Mouse (Mus musculus): ENCODE results near the gene Dtnb. TPM values are rescaled to one million over a fixed set of nuclear protein-coding genes. Genes with fewer than 3 reads are reported as not detected.
"Not testable (repeated sequence)": the region's sequence is repeated elsewhere in the genome, so short reads cannot be mapped to it uniquely, and the experiment has no call there.

Gene Dtnb
- polyA plus RNA-seq, 1 experiment from 2014 or later = 44.8 TPM

- Histone ChIP-seq H3K4me3 (no peak overlapping the region), H3K27me3 (no peaks in the 10 kb centered on the region), H3K9me3 (0 out of 2 replicates have a peak, but pooled peaks cover 3% of the 10 kb centered on the region), H3K4me1 (replicated peaks) (0 out of 2 replicates have a peak, but pooled peaks cover 5% of the 10 kb centered on the region), H3K9ac (no peak overlapping the region), H3K4me2 (no peak overlapping the region), H3K27ac (replicated peaks) (no peak overlapping the region), H3K36me3 (0 out of 2 replicates have a peak, but pooled peaks cover 13% of the 10 kb centered on the region)
- ATAC-seq (ENCODE audit: low read depth) = no peak
- WGBS = 79% methylated on average over 4 of the region's 4 CpGs
Observed at GRCm38 (mm10) chr12:3671117-3671516, 98.9 kb downstream of the Dtnb start.

GRCm38 (mm10) chr12:3672786-3673185 lies 100.6 kb downstream of the Dtnb start:
- no peaks in the 10 kb centered on the region for H3K27me3 ChIP-seq
- no peak for ATAC-seq (ENCODE audit: low read depth)
- no peak overlapping the region for H3K4me3 ChIP-seq
- WGBS = 92% methylated on average over 9 of the region's 9 CpGs
- H3K36me3 ChIP-seq = 0 out of 2 replicates have a peak, but pooled peaks cover 13% of the 10 kb centered on the region
- H3K4me1 ChIP-seq (replicated peaks) = 0 out of 2 replicates have a peak, but pooled peaks cover 5% of the 10 kb centered on the region
- no peak overlapping the region for H3K4me2 ChIP-seq
- no peak overlapping the region for H3K9ac ChIP-seq
- H3K9me3 ChIP-seq = 0 out of 2 replicates have a peak, but pooled peaks cover 3% of the 10 kb centered on the region
- H3K27ac ChIP-seq (replicated peaks) = no peak overlapping the region

DNA sequence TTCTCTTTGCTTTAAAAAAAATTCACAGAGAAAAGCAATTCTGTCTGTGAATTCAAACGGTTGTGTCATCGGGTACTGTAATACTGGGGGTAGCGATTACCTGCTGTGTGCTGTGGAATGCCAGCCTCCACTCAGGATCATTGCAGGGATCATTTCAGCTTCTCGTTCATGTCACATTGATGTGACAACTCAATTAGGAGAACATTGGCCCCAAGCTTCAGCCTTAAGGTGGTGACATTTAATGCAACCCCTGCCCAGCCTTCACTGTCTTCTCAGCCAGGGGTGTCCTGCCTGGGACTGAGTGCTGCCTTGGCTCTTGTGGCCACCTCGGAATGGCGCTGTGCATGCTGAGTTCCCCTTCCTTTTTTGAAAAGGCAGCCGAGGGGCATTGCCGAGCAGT lies 101.7 kb downstream of the Dtnb start:
- Histone ChIP-seq H3K27ac (replicated peaks) (no peak overlapping the region), H3K27me3 (no peaks in the 10 kb centered on the region), H3K36me3 (0 out of 2 replicates have a peak, but pooled peaks cover 8% of the 10 kb centered on the region), H3K9me3 (0 out of 2 replicates have a peak, but pooled peaks cover 3% of the 10 kb centered on the region), H3K9ac (no peak overlapping the region), H3K4me3 (no peak overlapping the region), H3K4me2 (no peak overlapping the region), H3K4me1 (replicated peaks) (0 out of 2 replicates have a peak, but pooled peaks cover 5% of the 10 kb centered on the region)
- ATAC-seq (ENCODE audit: low read depth) = no peak
- 78% methylated on average over 8 of the region's 8 CpGs for WGBS

DNA sequence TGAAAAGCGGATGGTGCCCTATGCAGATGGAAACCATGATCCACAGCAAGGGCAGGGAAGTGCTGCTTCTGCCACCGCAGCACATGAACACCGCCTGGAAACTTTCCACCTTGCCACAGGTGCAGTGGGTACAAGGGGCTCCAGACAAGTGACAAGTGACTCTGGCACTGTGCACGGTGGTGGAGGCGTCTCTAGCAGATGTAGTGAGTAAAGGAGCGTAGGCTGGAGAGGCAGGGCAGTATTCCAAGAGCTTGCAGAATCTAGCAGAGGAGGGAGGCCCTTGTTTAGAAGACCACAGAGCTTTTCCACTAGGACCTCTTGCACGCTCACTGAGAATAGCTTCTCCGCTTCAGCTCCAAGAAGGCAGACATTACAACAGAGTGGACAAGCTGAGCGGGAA lies 102.7 kb downstream of the Dtnb start:
- ATAC-seq (ENCODE audit: low read depth) = no peak
- Histone ChIP-seq H3K4me3 (no peak overlapping the region), H3K27ac (replicated peaks) (no peak overlapping the region), H3K4me2 (no peak overlapping the region), H3K27me3 (no peaks in the 10 kb centered on the region), H3K4me1 (replicated peaks) (0 out of 2 replicates have a peak, but pooled peaks cover 4% of the 10 kb centered on the region), H3K9me3 (no peaks in the 10 kb centered on the region), H3K36me3 (no peaks in the 10 kb centered on the region), H3K9ac (no peak overlapping the region)
- WGBS = 93% methylated on average over 9 of the region's 9 CpGs

GRCm38 (mm10) chr12:3680721-3681120 lies 108.5 kb downstream of the Dtnb start:
- H3K36me3 ChIP-seq = no peaks in the 10 kb centered on the region
- H3K9ac ChIP-seq = no peak overlapping the region
- no peaks in the 10 kb centered on the region for H3K9me3 ChIP-seq
- no peaks in the 10 kb centered on the region for H3K27me3 ChIP-seq
- H3K27ac ChIP-seq (replicated peaks) = no peak overlapping the region
- no peak overlapping the region for H3K4me3 ChIP-seq
- no peak for ATAC-seq (ENCODE audit: low read depth)
- WGBS = 90% methylated on average over 5 of the region's 5 CpGs
- no peak overlapping the region for H3K4me2 ChIP-seq
- H3K4me1 ChIP-seq (replicated peaks) = no peaks in the 10 kb centered on the region

- Histone ChIP-seq H3K27ac (replicated peaks) (no peak overlapping the region), H3K9ac (no peak overlapping the region), H3K27me3 (no peaks in the 10 kb centered on the region), H3K4me1 (replicated peaks) (no peaks in the 10 kb centered on the region), H3K4me3 (no peak overlapping the region), H3K9me3 (no peaks in the 10 kb centered on the region), H3K4me2 (no peak overlapping the region), H3K36me3 (no peaks in the 10 kb centered on the region)
- 68% methylated on average over 8 of the region's 8 CpGs for WGBS
- no peak for ATAC-seq (ENCODE audit: low read depth)
Observed at GRCm38 (mm10) chr12:3683041-3683440, 110.9 kb downstream of the Dtnb start.

- H3K4me2 ChIP-seq = no peak overlapping the region
- H3K9ac ChIP-seq = no peak overlapping the region
- no peak for ATAC-seq (ENCODE audit: low read depth)
- H3K4me3 ChIP-seq = no peak overlapping the region
- H3K27ac ChIP-seq (replicated peaks) = no peak overlapping the region
- H3K9me3 ChIP-seq = no peaks in the 10 kb centered on the region
- 87% methylated on average over 7 of the region's 7 CpGs for WGBS
- H3K27me3 ChIP-seq = no peaks in the 10 kb centered on the region
- no peaks in the 10 kb centered on the region for H3K36me3 ChIP-seq
- H3K4me1 ChIP-seq (replicated peaks) = no peaks in the 10 kb centered on the region
Observed at GRCm38 (mm10) chr12:3686419-3686940, 114.3 kb downstream of the Dtnb start.

GRCm38 (mm10) chr12:3690926-3691529 lies 118.8 kb downstream of the Dtnb start:
- not testable (repeated sequence) for ATAC-seq (ENCODE audit: low read depth); H3K36me3 ChIP-seq
- 94% methylated on average over 17 of the region's 17 CpGs for WGBS

GRCm38 (mm10) chr12:3692795-3693392 lies 120.7 kb downstream of the Dtnb start:
- no peaks in the 10 kb centered on the region for H3K36me3 ChIP-seq
- H3K27ac ChIP-seq (replicated peaks) = no peak overlapping the region
- H3K27me3 ChIP-seq = no peaks in the 10 kb centered on the region
- H3K4me2 ChIP-seq = no peak overlapping the region
- 91% methylated on average over 6 of the region's 6 CpGs for WGBS
- no peaks in the 10 kb centered on the region for H3K9me3 ChIP-seq
- no peak overlapping the region for H3K4me3 ChIP-seq
- no peaks in the 10 kb centered on the region for H3K4me1 ChIP-seq (replicated peaks)
- H3K9ac ChIP-seq = no peak overlapping the region
- ATAC-seq (ENCODE audit: low read depth) = no peak

More at GRCm38 (mm10) chr12:3690926-3691529, 118.8 kb downstream of the Dtnb start:
- H3K4me3 ChIP-seq; H3K4me1 ChIP-seq (replicated peaks); H3K27me3 ChIP-seq; H3K9ac ChIP-seq; H3K4me2 ChIP-seq; H3K27ac ChIP-seq (replicated peaks); H3K9me3 ChIP-seq: not testable (repeated sequence)

DNA sequence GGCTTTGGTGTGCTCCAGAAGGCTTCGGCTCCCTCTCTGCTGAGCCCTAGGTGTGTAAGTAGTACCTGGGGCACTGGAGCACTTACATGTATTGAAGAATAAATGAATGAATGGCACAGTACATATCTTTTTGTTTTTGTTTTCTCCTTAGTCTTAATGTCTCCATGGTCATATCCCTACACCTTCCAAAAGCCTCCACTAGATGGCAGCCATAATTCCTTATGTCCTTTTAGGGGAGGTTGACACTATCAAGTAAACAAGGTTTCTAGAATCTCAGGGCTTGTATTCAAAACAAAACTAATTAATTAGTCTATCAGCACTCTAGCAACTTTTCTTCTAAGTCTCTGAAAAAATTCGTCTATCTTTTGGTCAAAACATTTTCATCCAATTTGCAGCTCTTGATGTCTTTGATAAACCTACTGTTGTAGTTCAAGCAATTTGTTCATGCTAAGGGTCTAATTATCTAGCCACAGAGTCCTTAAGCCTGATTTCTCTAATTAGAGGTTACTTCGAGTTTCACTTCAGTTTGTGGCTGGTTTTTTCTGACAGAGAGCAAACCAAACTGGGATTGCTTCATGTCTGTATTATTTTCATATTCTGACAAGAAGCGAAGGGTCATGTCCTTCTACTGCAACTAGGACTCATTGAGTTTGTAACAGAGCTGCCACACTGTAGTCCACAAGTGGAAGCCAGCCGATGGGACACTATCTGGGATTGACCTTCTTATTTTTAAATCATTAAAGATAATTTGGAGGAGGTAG lies 123.7 kb downstream of the Dtnb start:
- 73% methylated on average over 5 of the region's 5 CpGs for WGBS
- no peak overlapping the region for H3K9ac ChIP-seq
- H3K27me3 ChIP-seq = no peaks in the 10 kb centered on the region
- ATAC-seq (ENCODE audit: low read depth) = no peak; the same call in 1 of the 2 replicates
- H3K4me3 ChIP-seq = no peak overlapping the region
- H3K4me1 ChIP-seq (replicated peaks) = no peaks in the 10 kb centered on the region
- H3K9me3 ChIP-seq = no peaks in the 10 kb centered on the region
- no peak overlapping the region for H3K27ac ChIP-seq (replicated peaks)
- no peak overlapping the region for H3K4me2 ChIP-seq
- no peaks in the 10 kb centered on the region for H3K36me3 ChIP-seq

DNA sequence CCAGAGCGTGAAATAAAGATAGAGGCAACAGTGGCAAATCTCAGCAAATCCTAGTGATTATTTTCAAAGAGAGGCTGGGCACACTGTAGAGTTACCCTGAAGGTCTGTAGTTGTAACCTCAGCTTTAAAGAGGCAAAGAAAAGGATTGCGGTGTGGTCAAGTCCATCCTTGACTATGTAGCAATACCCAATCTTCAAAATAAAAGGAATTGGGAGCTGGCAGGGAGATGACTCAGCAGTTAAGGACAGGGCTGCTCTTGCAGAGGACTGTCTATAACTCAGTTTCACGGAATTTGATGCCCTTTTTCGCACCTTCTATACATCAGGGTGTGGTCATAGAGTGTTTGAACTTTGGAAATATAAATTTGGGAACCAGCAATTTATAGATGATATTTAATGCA lies 128.3 kb downstream of the Dtnb start:
- 93% methylated on average over 4 of the region's 4 CpGs for WGBS
- H3K36me3 ChIP-seq = no peaks in the 10 kb centered on the region
- no peak overlapping the region for H3K27ac ChIP-seq (replicated peaks)
- H3K4me2 ChIP-seq = no peak overlapping the region
- no peaks in the 10 kb centered on the region for H3K4me1 ChIP-seq (replicated peaks)
- no peaks in the 10 kb centered on the region for H3K9me3 ChIP-seq
- no peak overlapping the region for H3K4me3 ChIP-seq
- no peak overlapping the region for H3K9ac ChIP-seq
- ATAC-seq (ENCODE audit: low read depth) = no peak
- no peaks in the 10 kb centered on the region for H3K27me3 ChIP-seq

- no peak for ATAC-seq (ENCODE audit: low read depth)
- Histone ChIP-seq H3K4me2 (no peak overlapping the region), H3K9me3 (no peaks in the 10 kb centered on the region), H3K27me3 (no peaks in the 10 kb centered on the region), H3K4me3 (no peak overlapping the region), H3K9ac (no peak overlapping the region), H3K36me3 (no peaks in the 10 kb centered on the region), H3K27ac (replicated peaks) (no peak overlapping the region), H3K4me1 (replicated peaks) (no peaks in the 10 kb centered on the region)
- WGBS = 91% methylated on average over 7 of the region's 7 CpGs
Observed at GRCm38 (mm10) chr12:3702903-3703302, 130.7 kb downstream of the Dtnb start.
